Mouse (Mus musculus): Measurements from ENCODE around the gene Slc28a1. TPM values are rescaled to one million over a fixed set of nuclear protein-coding genes. Genes with fewer than 3 reads are reported as not detected.

Slc28a1 gene
- polyA plus RNA-seq, 1 experiment from 2014 or later: 0.59 TPM

GRCm38 (mm10) chr7:81102854-81103253 is 11.7 kb upstream of the Slc28a1 start:
- Histone ChIP-seq H3K9ac (ENCODE audit: low read depth, low read length) (no peak overlapping the region), H3K9me3 (ENCODE audit: control insufficient read depth) (no peaks in the 10 kb centered on the region), H3K4me1 (replicated peaks; ENCODE audit: control insufficient read depth, insufficient read depth, low read length) (no peaks in the 10 kb centered on the region), H3K27me3 (replicated peaks; ENCODE audit: control insufficient read depth, insufficient read depth, low read length) (no peaks in the 10 kb centered on the region), H3K4me2 (replicated peaks; ENCODE audit: low read depth) (no peak overlapping the region), H3K4me3 (ENCODE audit: low read depth, low read length) (no peak overlapping the region), H3K36me3 (ENCODE audit: control insufficient read depth, insufficient read depth) (no peaks in the 10 kb centered on the region), H3K27ac (ENCODE audit: low read depth, low read length) (no peak overlapping the region)
- no peak for TF ChIP-seq CTCF (IDR thresholded peaks at IDR 0.05; ENCODE audit: low read depth)
- WGBS: 91% methylated on average over 7 of the region's 7 CpGs
- no peak for ATAC-seq

DNA sequence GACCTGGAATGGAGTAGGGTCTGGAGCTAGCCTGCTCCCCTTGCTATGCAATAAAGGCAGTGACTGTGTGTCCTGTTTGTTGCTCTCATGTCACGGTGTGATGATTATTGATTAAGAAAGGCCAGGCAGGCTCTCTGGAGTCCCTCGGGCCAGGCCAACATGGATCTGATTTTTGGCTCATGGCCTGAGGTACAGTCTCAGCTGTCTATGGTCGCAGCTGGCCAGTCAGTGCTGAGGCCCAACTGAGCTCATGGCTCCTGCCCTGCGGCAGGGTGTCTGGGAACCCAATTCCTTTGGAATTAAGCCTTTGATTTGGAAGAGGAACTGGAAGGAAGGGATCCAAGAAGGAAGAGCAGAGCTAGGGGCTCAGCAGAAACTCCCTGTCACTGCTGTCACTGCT is 9.1 kb upstream of the Slc28a1 start:
- WGBS: 70% methylated on average over 4 of the region's 4 CpGs
- no peak overlapping the region for H3K9ac ChIP-seq (ENCODE audit: low read depth, low read length)
- H3K9me3 ChIP-seq (ENCODE audit: control insufficient read depth): no peaks in the 10 kb centered on the region

GRCm38 (mm10) chr7:81108226-81108625 is 6.4 kb upstream of the Slc28a1 start:
- H3K9ac ChIP-seq (ENCODE audit: low read depth, low read length): no peak overlapping the region
- H3K4me2 ChIP-seq (replicated peaks; ENCODE audit: low read depth): no peak overlapping the region
- no peak for TF ChIP-seq CTCF (IDR thresholded peaks at IDR 0.05; ENCODE audit: low read depth)
- H3K9me3 ChIP-seq (ENCODE audit: control insufficient read depth): no peaks in the 10 kb centered on the region
- no peaks in the 10 kb centered on the region for H3K36me3 ChIP-seq (ENCODE audit: control insufficient read depth, insufficient read depth)
- H3K4me3 ChIP-seq (ENCODE audit: low read depth, low read length): no peak overlapping the region
- no peaks in the 10 kb centered on the region for H3K27me3 ChIP-seq (replicated peaks; ENCODE audit: control insufficient read depth, insufficient read depth, low read length)
- H3K27ac ChIP-seq (ENCODE audit: low read depth, low read length): no peak overlapping the region
- H3K4me1 ChIP-seq (replicated peaks; ENCODE audit: control insufficient read depth, insufficient read depth, low read length): no peaks in the 10 kb centered on the region
- no peak for ATAC-seq
- 79% methylated on average over 5 of the region's 5 CpGs for WGBS

More for the DNA sequence above, 9.1 kb upstream of the Slc28a1 start:
- Histone ChIP-seq H3K36me3 (ENCODE audit: control insufficient read depth, insufficient read depth) (no peaks in the 10 kb centered on the region), H3K4me2 (replicated peaks; ENCODE audit: low read depth) (no peak overlapping the region), H3K27me3 (replicated peaks; ENCODE audit: control insufficient read depth, insufficient read depth, low read length) (no peaks in the 10 kb centered on the region), H3K27ac (ENCODE audit: low read depth, low read length) (no peak overlapping the region), H3K4me3 (ENCODE audit: low read depth, low read length) (no peak overlapping the region), H3K4me1 (replicated peaks; ENCODE audit: control insufficient read depth, insufficient read depth, low read length) (no peaks in the 10 kb centered on the region)
- no peak for ATAC-seq
- TF ChIP-seq CTCF (IDR thresholded peaks at IDR 0.05; ENCODE audit: low read depth): no peak

DNA sequence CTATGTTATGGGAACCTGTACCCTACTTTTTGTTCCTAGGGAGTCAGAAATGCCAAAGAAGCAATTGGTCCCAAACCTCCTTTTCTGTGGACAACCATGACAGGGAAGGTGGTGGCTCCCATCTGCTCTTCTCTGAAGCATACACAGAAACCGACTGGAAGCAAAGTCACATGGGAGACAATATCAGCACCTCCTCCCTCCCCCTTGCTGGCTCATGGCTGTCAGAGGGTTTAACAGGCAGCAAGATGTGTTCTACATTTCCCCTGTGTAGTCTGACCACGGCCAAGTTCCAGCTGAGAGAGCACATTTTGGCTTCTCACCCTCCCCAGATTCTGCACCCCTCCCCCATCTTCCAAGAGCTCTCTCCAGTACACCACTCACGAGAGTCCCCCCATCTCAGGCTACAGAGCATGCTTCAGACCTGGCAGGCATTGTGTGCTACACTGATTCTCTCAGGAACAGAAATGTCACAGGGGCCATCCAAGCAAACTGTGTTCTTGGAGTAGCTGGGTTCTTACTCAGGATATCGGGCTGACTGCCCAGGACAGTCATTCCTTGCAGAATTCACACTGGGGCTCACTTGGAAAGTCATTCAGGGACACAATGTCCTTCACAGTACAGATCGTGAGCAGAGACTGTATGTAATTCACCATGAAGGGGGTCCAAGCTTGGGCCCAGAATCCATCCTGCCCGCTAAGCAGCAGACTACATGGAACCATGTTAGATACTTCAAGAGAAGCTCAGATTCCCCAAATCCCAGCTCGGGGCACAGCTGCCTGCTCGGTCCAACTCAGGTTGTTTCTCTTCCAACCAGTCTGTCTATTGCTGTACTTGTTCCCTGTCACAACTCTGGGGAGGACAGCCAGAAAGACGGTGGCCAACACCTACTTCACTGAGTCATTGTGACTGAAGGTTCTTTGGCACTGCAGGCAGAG is 4.6 kb upstream of the Slc28a1 start:
- H3K9me3 ChIP-seq (ENCODE audit: control insufficient read depth): no peaks in the 10 kb centered on the region
- no peak overlapping the region for H3K4me2 ChIP-seq (replicated peaks; ENCODE audit: low read depth)
- no peak overlapping the region for H3K27ac ChIP-seq (ENCODE audit: low read depth, low read length)
- 66% methylated on average over 9 of the region's 9 CpGs for WGBS
- H3K27me3 ChIP-seq (replicated peaks; ENCODE audit: control insufficient read depth, insufficient read depth, low read length): no peaks in the 10 kb centered on the region
- H3K9ac ChIP-seq (ENCODE audit: low read depth, low read length): no peak overlapping the region
- TF ChIP-seq CTCF (IDR thresholded peaks at IDR 0.05; ENCODE audit: low read depth): no peak
- H3K36me3 ChIP-seq (ENCODE audit: control insufficient read depth, insufficient read depth): no peaks in the 10 kb centered on the region
- no peak for ATAC-seq
- H3K4me3 ChIP-seq (ENCODE audit: low read depth, low read length): no peak overlapping the region
- H3K4me1 ChIP-seq (replicated peaks; ENCODE audit: control insufficient read depth, insufficient read depth, low read length): no peaks in the 10 kb centered on the region

GRCm38 (mm10) chr7:81110791-81111190 is 3.8 kb upstream of the Slc28a1 start:
- ATAC-seq: no peak
- Histone ChIP-seq H3K4me2 (replicated peaks; ENCODE audit: low read depth) (no peak overlapping the region), H3K9me3 (ENCODE audit: control insufficient read depth) (no peaks in the 10 kb centered on the region), H3K4me3 (ENCODE audit: low read depth, low read length) (no peak overlapping the region), H3K4me1 (replicated peaks; ENCODE audit: control insufficient read depth, insufficient read depth, low read length) (no peaks in the 10 kb centered on the region), H3K36me3 (ENCODE audit: control insufficient read depth, insufficient read depth) (no peaks in the 10 kb centered on the region), H3K27ac (ENCODE audit: low read depth, low read length) (no peak overlapping the region), H3K27me3 (replicated peaks; ENCODE audit: control insufficient read depth, insufficient read depth, low read length) (no peaks in the 10 kb centered on the region), H3K9ac (ENCODE audit: low read depth, low read length) (no peak overlapping the region)
- no peak for TF ChIP-seq CTCF (IDR thresholded peaks at IDR 0.05; ENCODE audit: low read depth)
- WGBS: 83% methylated on average over 4 of the region's 4 CpGs

DNA sequence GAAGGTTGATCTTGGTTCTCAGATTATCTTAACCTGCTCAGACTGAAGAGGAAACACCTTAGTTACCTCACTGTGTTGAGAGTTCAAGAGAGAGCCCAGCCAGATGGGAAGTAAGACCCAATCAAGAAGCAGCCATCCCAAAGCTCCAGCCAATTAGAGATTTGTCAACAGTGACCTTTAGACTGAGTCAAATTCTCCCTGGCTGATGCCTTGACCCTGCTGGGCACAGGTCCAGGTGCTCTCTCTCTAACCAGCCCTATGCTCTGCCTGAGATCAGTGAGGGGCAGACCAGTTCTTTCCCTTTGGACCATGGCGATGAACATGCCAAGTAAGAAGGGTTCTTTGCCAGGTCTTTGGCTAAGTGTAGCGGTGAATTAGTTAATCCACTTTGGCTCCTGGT is 2.9 kb upstream of the Slc28a1 start:
- WGBS: 98% methylated on average over 2 of the region's 2 CpGs
- Histone ChIP-seq H3K4me3 (ENCODE audit: low read depth, low read length) (no peak overlapping the region), H3K27ac (ENCODE audit: low read depth, low read length) (no peak overlapping the region), H3K36me3 (ENCODE audit: control insufficient read depth, insufficient read depth) (no peaks in the 10 kb centered on the region), H3K4me2 (replicated peaks; ENCODE audit: low read depth) (no peak overlapping the region), H3K27me3 (replicated peaks; ENCODE audit: control insufficient read depth, insufficient read depth, low read length) (no peaks in the 10 kb centered on the region), H3K4me1 (replicated peaks; ENCODE audit: control insufficient read depth, insufficient read depth, low read length) (no peaks in the 10 kb centered on the region), H3K9ac (ENCODE audit: low read depth, low read length) (no peak overlapping the region), H3K9me3 (ENCODE audit: control insufficient read depth) (no peaks in the 10 kb centered on the region)
- TF ChIP-seq CTCF (IDR thresholded peaks at IDR 0.05; ENCODE audit: low read depth): no peak
- no peak for ATAC-seq

All from intestine, postnatal 0 days (tissue).